Mouse (Mus musculus) liver, embryonic 13.5 days (tissue): ENCODE data around the gene Tent5a. TPM values are rescaled to one million over a fixed set of nuclear protein-coding genes. Genes with fewer than 3 reads are reported as not detected.

ENCODE experiments used
- ATAC-seq: fragments of 200-750 bp; cut with Nextera tagmentation; 2 replicates; pipeline ENCODE4 v1.8.0; 2017; ENCODE audit warnings: low read depth, mild to moderate bottlenecking, moderate number of reproducible peaks, moderate library complexity
- DNase-seq: peaks from one replicate; pipeline ENCODE4 v3.0.0; 2022
- H3K27ac ChIP-seq: fragments of 300-500 bp; sonication (generic); 2 replicates; pipeline ENCODE4 v1.5.1; 2015; ENCODE audit warnings: moderate library complexity, mild to moderate bottlenecking, inconsistent platforms
- H3K27me3 ChIP-seq: fragments of 300-500 bp; sonication (generic); 2 replicates; pipeline ENCODE4 v1.6.1; 2015; ENCODE audit warnings: mild to moderate bottlenecking, inconsistent platforms
- H3K36me3 ChIP-seq: fragments of 300-500 bp; sonication (generic); 2 replicates; pipeline ENCODE4 v1.6.1; 2015; ENCODE audit warnings: mild to moderate bottlenecking, inconsistent platforms
- H3K4me1 ChIP-seq: fragments of 300-500 bp; sonication (generic); replicated peaks from 2 replicates; pipeline ENCODE4 v1.6.1; 2015; ENCODE audit warnings: inconsistent platforms
- H3K4me2 ChIP-seq: fragments of 300-500 bp; sonication (generic); 2 replicates; pipeline ENCODE4 v1.6.1; 2015; ENCODE audit warnings: inconsistent platforms, mild to moderate bottlenecking, moderate library complexity
- H3K4me3 ChIP-seq: fragments of 300-500 bp; sonication (generic); replicated peaks from 2 replicates; pipeline ENCODE4 v1.5.1; 2015; ENCODE audit warnings: mild to moderate bottlenecking, inconsistent platforms
- H3K9ac ChIP-seq: fragments of 300-500 bp; sonication (generic); 2 replicates; pipeline ENCODE4 v1.6.1; 2015; ENCODE audit warnings: mild to moderate bottlenecking, inconsistent platforms
- H3K9me3 ChIP-seq: fragments of 300-500 bp; sonication (generic); replicated peaks from 2 replicates; pipeline ENCODE4 v1.6.1; 2016; ENCODE audit warnings: inconsistent platforms
- WGBS: fragments of 180-500 bp; shearing (Covaris S2); methylation state at CpG from one replicate; pipeline ENCODE4 v1.1.7; 2015; ENCODE audit not compliant: insufficient replicate concordance; 5-methylcytosine and 5-hydroxymethylcytosine counted together
- polyA plus RNA-seq: library from polyadenylated mRNA; unstranded; fragments of >200 nt; fragmentation: Nextera tagmentation; extraction: Ambion mirVana; gene quantifications from 2 replicates; pipeline ENCODE4 v1.2.1, GENCODE M21; 2015

Tent5a gene
- polyA plus RNA-seq, 1 experiment from 2014 or later = 8.0 TPM

DNA sequence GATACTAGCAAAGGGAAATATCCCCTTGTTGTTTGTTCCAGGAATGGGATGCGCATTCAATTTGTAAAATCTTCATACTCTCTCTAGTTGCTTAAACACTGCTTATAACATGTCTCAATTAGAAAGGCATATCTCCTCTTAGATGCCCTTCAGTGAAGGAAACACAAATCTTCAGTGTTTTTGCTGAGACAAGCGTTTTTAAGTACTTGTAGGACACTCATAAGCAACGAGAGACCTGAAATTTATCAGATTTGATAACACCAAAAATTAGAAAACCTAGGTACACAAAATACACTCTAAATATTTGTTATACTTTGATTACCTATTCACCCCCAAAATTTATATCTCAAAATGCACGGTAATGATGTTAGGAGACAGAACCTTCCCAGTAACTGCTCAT is 24.3 kb downstream of the Tent5a start:
- DNase-seq = no peak
- 55% methylated on average over 4 of the region's 4 CpGs for WGBS

DNA sequence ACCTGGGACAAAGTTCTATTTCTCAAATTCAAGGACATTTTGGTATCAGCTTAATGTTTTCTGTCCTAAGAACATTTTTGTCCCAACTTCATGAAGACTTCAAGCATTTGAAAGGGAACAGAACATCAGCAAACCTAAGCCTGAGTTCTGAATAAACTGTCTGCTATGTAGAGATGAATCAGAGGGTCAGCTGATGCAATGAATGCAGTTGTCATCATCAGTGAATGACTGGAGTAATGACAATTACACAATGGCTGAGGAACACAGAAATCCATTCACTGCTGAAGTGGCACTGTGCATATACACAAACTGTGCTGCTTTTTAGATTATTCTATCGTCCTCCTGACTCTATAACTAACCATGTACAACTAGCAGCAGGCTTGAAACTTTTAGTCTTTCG is 53.0 kb downstream of the Tent5a start:
- no peaks in the 10 kb centered on the region for H3K4me1 ChIP-seq
- no peaks in the 10 kb centered on the region for H3K9me3 ChIP-seq
- no peak overlapping the region for H3K4me2 ChIP-seq
- WGBS = 46% methylated on average over 2 of the region's 2 CpGs
- no peak overlapping the region for H3K9ac ChIP-seq
- no peak for DNase-seq
- no peaks in the 10 kb centered on the region for H3K36me3 ChIP-seq
- no peak for ATAC-seq
- H3K27me3 ChIP-seq = no peaks in the 10 kb centered on the region
- no peak overlapping the region for H3K27ac ChIP-seq
- no peak overlapping the region for H3K4me3 ChIP-seq

More for the DNA sequence above, 24.3 kb downstream of the Tent5a start:
- H3K4me2 ChIP-seq = no peak overlapping the region
- H3K4me1 ChIP-seq = no peaks in the 10 kb centered on the region
- no peak overlapping the region for H3K27ac ChIP-seq
- H3K9me3 ChIP-seq = no peaks in the 10 kb centered on the region
- no peaks in the 10 kb centered on the region for H3K36me3 ChIP-seq
- no peaks in the 10 kb centered on the region for H3K27me3 ChIP-seq
- no peak overlapping the region for H3K9ac ChIP-seq
- no peak for ATAC-seq
- no peak overlapping the region for H3K4me3 ChIP-seq

Other genes starting within 250 kb of the Tent5a start
- gene Gm11114, start 14.6 kb downstream of the Tent5a start, polyA plus RNA-seq = not detected in 2 replicates